Mouse (Mus musculus): ENCODE data around the gene Agtr2.
"Not testable (repeated sequence)": the region's sequence is repeated elsewhere in the genome, so short reads cannot be mapped to it uniquely, and the experiment has no call there.

Agtr2 gene

GRCm38 (mm10) chrX:21484414-21484813 lies at the start of gene Agtr2:
Gene Agtr2 (plus strand): TSS chrX:21484544.
- DNase-seq (ENCODE audit: low spot score in 2 of 2): no peak

DNA sequence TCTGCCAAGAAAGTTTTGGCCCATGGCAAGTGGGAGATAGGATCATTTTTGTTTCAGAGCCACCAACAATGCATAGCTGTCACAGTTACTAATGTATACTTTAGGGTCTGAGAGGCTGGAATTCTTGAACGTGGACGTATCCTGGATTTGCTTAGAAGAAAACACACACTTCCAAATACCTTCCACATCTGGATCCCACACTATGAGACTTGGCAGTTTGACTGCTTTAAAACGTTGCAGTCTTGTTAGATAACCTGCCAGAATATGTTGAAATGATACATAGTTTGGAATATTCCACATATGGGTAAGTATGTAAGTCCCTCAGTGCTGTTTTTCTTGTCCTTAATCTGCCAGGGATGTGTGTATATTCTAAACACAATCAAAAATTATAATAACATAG lies 31.8 kb upstream of the Agtr2 start:
- no peak for DNase-seq (ENCODE audit: low spot score in 2 of 2)

- no peak for DNase-seq (ENCODE audit: low spot score in 2 of 2)
Measured at GRCm38 (mm10) chrX:21488111-21488510, 3.8 kb downstream of the Agtr2 start.

DNA sequence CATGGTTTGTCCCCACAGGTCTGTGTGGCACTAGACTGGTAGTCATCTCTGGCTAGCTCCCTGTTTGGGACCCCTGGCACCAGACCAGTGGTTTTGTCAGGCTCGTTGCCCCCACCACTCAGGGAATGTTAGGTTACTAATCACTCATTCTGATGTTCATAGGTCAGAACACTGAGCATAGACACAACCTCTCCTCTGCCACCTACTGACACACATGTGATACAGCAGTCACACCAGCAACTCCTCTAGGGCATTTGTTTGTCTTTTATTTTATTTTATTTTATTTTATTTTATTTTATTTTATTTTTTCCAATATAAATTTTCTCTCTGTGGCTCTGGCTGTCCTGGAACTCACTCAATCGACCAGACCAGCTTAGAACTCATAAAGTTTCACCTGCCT lies 15.9 kb downstream of the Agtr2 start:
- no peak for DNase-seq (ENCODE audit: low spot score in 2 of 2)

DNA sequence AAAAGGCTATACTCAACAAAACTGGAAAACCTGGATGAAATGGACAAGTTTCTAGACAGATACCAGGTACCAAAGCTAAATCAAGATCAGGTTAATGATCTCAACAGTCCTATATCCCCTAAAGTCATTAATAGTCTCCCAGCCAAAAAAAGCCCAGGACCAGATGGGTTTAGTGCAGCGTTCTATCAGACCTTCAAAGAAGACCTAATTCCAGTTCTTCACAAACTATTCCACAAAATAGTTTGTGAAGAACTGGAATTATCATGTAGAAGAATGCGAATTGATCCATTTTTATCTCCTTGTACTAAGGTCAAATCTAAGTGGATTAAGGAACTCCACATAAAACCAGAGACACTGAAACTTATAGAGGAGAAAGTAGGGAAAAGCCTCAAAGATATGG lies 23.0 kb downstream of the Agtr2 start:
- DNase-seq (ENCODE audit: low spot score in 2 of 2): not testable (repeated sequence)

GRCm38 (mm10) chrX:21522590-21522989 lies 38.2 kb downstream of the Agtr2 start:
- no peak for DNase-seq (ENCODE audit: low spot score in 2 of 2)
